Mouse (Mus musculus) neural tube, embryonic 11.5 days (tissue): ENCODE results near the gene Sfi1. TPM values are rescaled to one million over a fixed set of nuclear protein-coding genes. Genes with fewer than 3 reads are reported as not detected.
A peak's percentile ranks its signal among the peaks of the same experiment; 100 is the strongest.
"Not testable (repeated sequence)": the region's sequence is repeated elsewhere in the genome, so short reads cannot be mapped to it uniquely, and the experiment has no call there.

Experiments
- ATAC-seq: fragments of 200-750 bp; cut with Nextera tagmentation; 2 replicates; pipeline ENCODE4 v1.8.0; 2017; ENCODE audit warnings: moderate number of reproducible peaks, mild to moderate bottlenecking, moderate TSS enrichment, moderate library complexity; ENCODE audit not compliant: insufficient read depth, low FRiP score, low TSS enrichment
- DNase-seq: peaks from one replicate; pipeline ENCODE4 v3.0.0-alpha.2; 2015; ENCODE audit warnings: low spot score
- H3K27ac ChIP-seq: fragments of 300-500 bp; sonication (generic); 2 replicates; pipeline ENCODE4 v1.5.1; 2014; ENCODE audit warnings: low read depth, mild to moderate bottlenecking, low read length
- H3K27me3 ChIP-seq: fragments of 300-500 bp; sonication (generic); 2 replicates; pipeline ENCODE4 v1.6.1; 2014; ENCODE audit warnings: mild to moderate bottlenecking, low read length, mixed read lengths; ENCODE audit not compliant: control insufficient read depth, insufficient read depth
- H3K36me3 ChIP-seq: fragments of 300-500 bp; sonication (generic); 2 replicates; pipeline ENCODE4 v1.6.1; 2014; ENCODE audit warnings: mild to moderate bottlenecking, low read length, moderate library complexity, mixed read lengths; ENCODE audit not compliant: control insufficient read depth, insufficient read depth
- H3K4me1 ChIP-seq: fragments of 300-500 bp; sonication (generic); 2 replicates; pipeline ENCODE4 v1.6.1; 2014; ENCODE audit warnings: low read length, mixed read lengths; ENCODE audit not compliant: control insufficient read depth, insufficient read depth
- H3K4me2 ChIP-seq: fragments of 300-500 bp; sonication (generic); 2 replicates; pipeline ENCODE4 v1.6.1; 2014; ENCODE audit warnings: low read depth, mild to moderate bottlenecking, moderate library complexity
- H3K4me3 ChIP-seq: fragments of 300-500 bp; sonication (generic); 2 replicates; pipeline ENCODE4 v1.5.1; 2014; ENCODE audit warnings: low read depth, low read length
- H3K9ac ChIP-seq: fragments of 300-500 bp; sonication (generic); 2 replicates; pipeline ENCODE4 v1.6.1; 2014; ENCODE audit warnings: mild to moderate bottlenecking, low read length
- H3K9me3 ChIP-seq: fragments of 300-500 bp; sonication (generic); 2 replicates; pipeline ENCODE4 v1.6.1; 2016; ENCODE audit warnings: low read length; ENCODE audit not compliant: control insufficient read depth
- WGBS: fragments of 180-500 bp; shearing (Covaris S2); extraction: QIAGEN DNeasy Blood & Tissue Kit; methylation state at CpG from one replicate; pipeline ENCODE4 v1.1.7; 2014; 5-methylcytosine and 5-hydroxymethylcytosine counted together
- polyA plus RNA-seq: library from polyadenylated mRNA; unstranded; fragments of >200 nt; fragmentation: Nextera tagmentation; extraction: Ambion mirVana; gene quantifications from 2 replicates; pipeline ENCODE4 v1.2.1, GENCODE M21; 2014

Sfi1 gene
- polyA plus RNA-seq, 1 experiment from 2014 or later: 9.5 TPM

- H3K9ac ChIP-seq, H3K27ac ChIP-seq, H3K27me3 ChIP-seq, ATAC-seq, H3K4me1 ChIP-seq, H3K36me3 ChIP-seq, H3K4me2 ChIP-seq, H3K4me3 ChIP-seq, H3K9me3 ChIP-seq: not testable (repeated sequence)
- WGBS: 68% methylated on average over 4 of the region's 4 CpGs
- DNase-seq: peak; percentile 31
Observed at GRCm38 (mm10) chr11:3181250-3181649, 12.0 kb downstream of the Sfi1 start.

DNA sequence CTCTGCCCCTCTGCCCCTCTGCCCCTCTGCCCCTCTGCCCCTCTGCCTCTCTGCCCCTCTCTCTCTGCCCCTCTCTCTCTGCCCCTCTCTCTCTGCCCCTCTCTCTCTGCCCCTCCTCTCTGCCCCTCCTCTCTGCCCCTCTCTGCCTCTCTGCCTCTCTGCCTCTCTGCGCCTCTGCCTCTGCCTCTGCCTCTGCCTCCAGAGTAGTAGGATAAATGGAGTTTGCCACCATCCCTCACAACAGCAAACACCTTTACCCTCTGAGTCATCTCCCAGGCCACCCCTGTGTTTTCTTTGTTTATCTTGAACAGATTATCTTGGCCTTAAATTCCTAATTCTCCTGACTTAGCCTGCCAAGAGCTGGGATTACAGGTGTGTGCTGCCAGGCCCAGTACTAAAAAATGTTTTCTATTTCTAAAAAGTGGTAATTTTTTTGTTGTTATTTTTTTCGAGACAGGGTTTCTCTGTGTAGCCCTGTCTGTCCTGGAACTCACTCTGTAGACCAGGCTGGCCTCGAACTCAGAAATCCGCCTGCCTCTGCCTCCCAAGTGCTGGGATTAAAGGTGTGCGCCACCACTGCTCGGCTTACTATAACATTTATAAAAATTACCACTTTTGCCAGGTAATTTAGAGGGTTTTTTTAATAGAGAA lies 12.6 kb downstream of the Sfi1 start:
- H3K36me3 ChIP-seq, H3K9ac ChIP-seq, H3K4me3 ChIP-seq, H3K4me2 ChIP-seq, ATAC-seq, H3K9me3 ChIP-seq, H3K27me3 ChIP-seq, H3K27ac ChIP-seq, DNase-seq, H3K4me1 ChIP-seq: not testable (repeated sequence)
- WGBS: 74% methylated on average over 6 of the region's 6 CpGs

DNA sequence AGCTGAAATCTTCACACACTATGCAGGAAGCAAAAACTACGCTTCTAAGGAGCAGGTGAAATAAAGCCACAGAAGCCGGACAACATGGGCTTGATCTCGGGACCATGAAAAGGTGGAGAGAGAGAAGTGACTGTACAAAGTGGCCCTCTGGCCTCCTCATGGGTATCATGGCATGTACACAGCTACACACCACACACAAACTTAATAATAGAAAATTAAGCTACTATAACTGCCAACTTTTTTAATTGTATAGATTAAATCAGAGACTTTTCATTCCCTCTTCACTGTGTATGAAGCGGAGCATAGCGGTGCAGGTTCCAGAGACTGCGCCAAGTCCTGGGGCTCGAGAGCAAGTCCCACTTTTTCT lies 13.6 kb downstream of the Sfi1 start:
- WGBS: 91% methylated on average over 7 of the region's 7 CpGs
- not testable (repeated sequence) for H3K4me3 ChIP-seq, H3K4me1 ChIP-seq, H3K4me2 ChIP-seq, DNase-seq, H3K27me3 ChIP-seq, ATAC-seq, H3K27ac ChIP-seq, H3K9me3 ChIP-seq, H3K9ac ChIP-seq, H3K36me3 ChIP-seq

DNA sequence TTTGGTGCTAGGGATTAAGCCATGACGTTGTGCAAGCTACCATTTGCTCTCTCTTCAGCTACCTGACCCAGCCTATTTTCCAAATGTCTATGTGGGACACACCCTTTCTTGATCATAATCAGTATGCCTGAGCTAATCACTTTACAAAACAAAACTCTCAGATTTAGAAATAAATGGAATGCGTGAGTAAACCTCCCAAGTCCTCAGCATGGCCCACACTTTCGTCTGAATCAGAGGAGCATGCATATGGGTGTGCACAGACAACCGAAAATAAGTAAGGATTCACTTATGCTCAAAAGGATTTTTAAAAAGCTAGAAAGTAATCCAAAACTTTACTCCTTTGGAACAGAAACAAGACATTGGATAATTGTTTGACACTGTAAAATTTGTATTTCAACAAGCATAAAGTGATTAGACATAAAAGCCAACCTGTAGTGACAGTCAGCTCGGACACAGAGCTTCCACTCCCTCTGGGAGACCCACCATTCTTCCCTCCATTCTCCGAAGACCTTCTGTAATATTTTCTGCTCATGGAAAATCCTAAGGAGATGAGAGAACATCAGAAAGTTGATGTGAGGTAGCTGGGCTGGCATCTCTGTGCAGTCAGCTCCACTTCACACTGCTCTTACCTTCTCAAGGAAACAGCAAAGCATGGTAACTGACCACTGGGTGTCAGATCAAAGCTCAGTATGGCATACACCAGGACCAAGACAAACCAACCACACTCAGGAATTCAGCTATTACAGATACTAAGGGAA lies 14.1 kb downstream of the Sfi1 start:
- ATAC-seq: peak; percentile 21; the same call in 1 of the 2 replicates
- DNase-seq, H3K4me2 ChIP-seq, H3K9ac ChIP-seq, H3K9me3 ChIP-seq, H3K4me3 ChIP-seq, H3K27ac ChIP-seq, H3K27me3 ChIP-seq, H3K4me1 ChIP-seq, H3K36me3 ChIP-seq: not testable (repeated sequence)
- 84% methylated on average over 6 of the region's 6 CpGs for WGBS

DNA sequence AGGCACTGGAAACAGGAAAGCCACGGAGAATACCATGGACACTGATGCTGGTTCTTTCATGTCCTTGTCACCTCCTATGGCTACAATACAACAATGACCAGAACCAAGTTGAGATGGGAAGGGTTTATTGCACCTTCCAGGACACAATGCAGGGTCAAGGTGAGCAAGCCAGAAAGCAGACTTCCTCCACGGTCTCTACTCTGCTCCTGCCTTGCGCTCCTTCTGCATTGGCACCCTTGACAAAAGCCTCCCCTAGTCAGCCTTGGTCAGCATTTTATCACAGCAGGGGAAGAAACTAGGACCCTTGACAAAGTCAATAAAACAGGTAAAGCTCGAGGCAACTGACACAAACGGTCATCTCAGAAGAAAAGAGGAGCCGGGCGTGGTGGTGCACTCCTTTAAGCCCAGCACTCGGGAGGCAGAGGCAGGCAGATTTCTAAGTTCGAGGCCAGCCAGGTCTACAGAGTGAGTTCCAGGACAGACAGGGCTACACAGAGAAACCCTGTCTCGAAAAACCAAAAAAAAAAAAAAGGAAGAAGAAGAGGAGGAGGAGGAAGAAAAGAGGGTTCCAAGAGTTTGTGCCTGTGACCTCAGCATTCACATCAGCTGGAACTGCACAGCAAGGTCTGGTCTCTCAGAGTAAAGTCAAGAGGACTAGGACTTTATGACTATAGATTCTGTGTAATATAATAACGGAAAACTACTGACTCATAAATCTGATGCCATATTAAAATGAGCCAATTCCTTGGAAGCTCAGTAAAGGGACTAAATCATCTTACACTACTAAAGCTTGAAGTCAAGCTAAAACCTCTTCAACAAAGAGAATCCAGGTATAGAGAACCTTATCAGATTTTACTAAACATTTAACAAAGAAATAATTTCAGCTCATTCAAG lies 19.6 kb downstream of the Sfi1 start:
- H3K4me1 ChIP-seq, H3K4me2 ChIP-seq, H3K4me3 ChIP-seq, ATAC-seq, H3K27ac ChIP-seq, H3K9me3 ChIP-seq, DNase-seq, H3K9ac ChIP-seq, H3K27me3 ChIP-seq, H3K36me3 ChIP-seq: not testable (repeated sequence)
- 85% methylated on average over 11 of the region's 11 CpGs for WGBS

DNA sequence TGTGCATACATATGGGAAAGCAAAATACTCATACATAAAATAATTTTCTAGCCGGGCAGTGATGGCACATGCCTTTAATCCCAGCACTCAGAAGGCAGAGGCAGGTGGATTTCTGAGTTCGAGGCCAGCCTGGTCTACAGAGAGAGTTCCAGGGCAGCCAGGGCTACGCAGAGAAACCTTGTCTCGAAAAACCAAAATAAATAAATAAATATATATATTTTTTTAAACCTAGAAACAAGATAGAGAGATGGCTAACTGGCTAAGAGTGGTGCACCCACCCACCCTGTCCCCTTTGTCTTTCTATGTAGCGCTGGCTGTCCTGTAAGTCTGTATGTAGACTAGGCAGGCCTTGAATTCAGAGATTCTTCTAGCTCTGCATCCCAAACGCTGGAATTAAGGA lies 20.7 kb downstream of the Sfi1 start:
- not testable (repeated sequence) for H3K4me3 ChIP-seq, DNase-seq, H3K36me3 ChIP-seq, H3K4me1 ChIP-seq, H3K4me2 ChIP-seq, ATAC-seq, H3K9ac ChIP-seq, H3K9me3 ChIP-seq, H3K27ac ChIP-seq, H3K27me3 ChIP-seq
- 46% methylated on average over 3 of the region's 6 CpGs for WGBS

GRCm38 (mm10) chr11:3171931-3172330 lies 21.3 kb downstream of the Sfi1 start:
- H3K9me3 ChIP-seq: peaks cover 13% of the 10 kb centered on the region; the same call in 1 of the 2 replicates
- not testable (repeated sequence) for DNase-seq, H3K4me2 ChIP-seq, H3K27ac ChIP-seq, H3K36me3 ChIP-seq, H3K9ac ChIP-seq, H3K4me1 ChIP-seq, H3K4me3 ChIP-seq, ATAC-seq, H3K27me3 ChIP-seq
- 73% methylated on average over 1 of the region's 1 CpGs for WGBS

GRCm38 (mm10) chr11:3169042-3169441 lies 24.2 kb downstream of the Sfi1 start:
- not testable (repeated sequence) for H3K36me3 ChIP-seq, H3K4me2 ChIP-seq, H3K27ac ChIP-seq, DNase-seq, H3K9ac ChIP-seq, H3K27me3 ChIP-seq, H3K4me3 ChIP-seq, H3K4me1 ChIP-seq
- ATAC-seq: peak; percentile 15; the same call in 1 of the 2 replicates
- whole genome bisulfite sequencing: 83% methylated on average over 2 of the region's 2 CpGs
- peaks cover 16% of the 10 kb centered on the region for H3K9me3 ChIP-seq
